Mouse (Mus musculus): ENCODE results near the gene Vamp2. TPM values are rescaled to one million over a fixed set of nuclear protein-coding genes. Genes with fewer than 3 reads are reported as not detected.
A peak's percentile ranks its signal among the peaks of the same experiment; 100 is the strongest.

Gene Vamp2
- polyA plus RNA-seq, 1 experiment from 2014 or later, result 123 TPM

- no peak for ATAC-seq (ENCODE audit: low FRiP score, low read depth)
- Histone ChIP-seq H3K9ac (replicated peaks) (no peak overlapping the region), H3K9me3 (no peaks in the 10 kb centered on the region), H3K4me3 (no peak overlapping the region), H3K27ac (replicated peaks) (no peak overlapping the region), H3K27me3 (no peaks in the 10 kb centered on the region), H3K4me1 (peaks cover 29% of the 10 kb centered on the region), H3K4me2 (replicated peaks) (no peak overlapping the region), H3K36me3 (no peaks in the 10 kb centered on the region)
- WGBS, result 48% methylated on average over 9 of the region's 9 CpGs
Observed at GRCm38 (mm10) chr11:69075764-69076479, 12.4 kb upstream of the Vamp2 start.

- ATAC-seq (ENCODE audit: low FRiP score, low read depth), result no peak
- H3K27ac ChIP-seq (replicated peaks), result no peak overlapping the region
- H3K36me3 ChIP-seq, result no peaks in the 10 kb centered on the region
- 73% methylated on average over 5 of the region's 5 CpGs for WGBS
- H3K4me1 ChIP-seq, result peaks cover 23% of the 10 kb centered on the region
- no peak overlapping the region for H3K4me3 ChIP-seq
- no peak overlapping the region for H3K9ac ChIP-seq (replicated peaks)
- H3K9me3 ChIP-seq, result no peaks in the 10 kb centered on the region
- no peaks in the 10 kb centered on the region for H3K27me3 ChIP-seq
- H3K4me2 ChIP-seq (replicated peaks), result no peak overlapping the region
Observed at GRCm38 (mm10) chr11:69076572-69076971, 11.7 kb upstream of the Vamp2 start.

- no peak for ATAC-seq (ENCODE audit: low FRiP score, low read depth)
- H3K4me2 ChIP-seq (replicated peaks), result no peak overlapping the region
- H3K4me3 ChIP-seq, result no peak overlapping the region
- H3K36me3 ChIP-seq, result no peaks in the 10 kb centered on the region
- WGBS, result 88% methylated on average over 9 of the region's 9 CpGs
- H3K9ac ChIP-seq (replicated peaks), result no peak overlapping the region
- H3K27ac ChIP-seq (replicated peaks), result no peak overlapping the region
- H3K4me1 ChIP-seq, result peaks cover 15% of the 10 kb centered on the region
- no peaks in the 10 kb centered on the region for H3K9me3 ChIP-seq
- no peaks in the 10 kb centered on the region for H3K27me3 ChIP-seq
Observed at GRCm38 (mm10) chr11:69077316-69077715, 11.0 kb upstream of the Vamp2 start.

GRCm38 (mm10) chr11:69078041-69078440, 10.2 kb upstream of the Vamp2 start:
- no peak overlapping the region for H3K9ac ChIP-seq (replicated peaks)
- H3K4me2 ChIP-seq (replicated peaks), result no peak overlapping the region
- 85% methylated on average over 6 of the region's 6 CpGs for WGBS
- ATAC-seq (ENCODE audit: low FRiP score, low read depth), result no peak
- no peak overlapping the region for H3K4me3 ChIP-seq
- no peak overlapping the region for H3K27ac ChIP-seq (replicated peaks)
- H3K36me3 ChIP-seq, result no peaks in the 10 kb centered on the region
- H3K4me1 ChIP-seq, result peaks cover 12% of the 10 kb centered on the region
- no peaks in the 10 kb centered on the region for H3K9me3 ChIP-seq
- H3K27me3 ChIP-seq, result no peaks in the 10 kb centered on the region

- Histone ChIP-seq H3K4me2 (replicated peaks) (no peak overlapping the region), H3K27me3 (no peaks in the 10 kb centered on the region)
Observed at GRCm38 (mm10) chr11:69078805-69079438, 9.4 kb upstream of the Vamp2 start.

GRCm38 (mm10) chr11:69080102-69080854, 8.0 kb upstream of the Vamp2 start:
- Histone ChIP-seq H3K4me2 (replicated peaks) (no peak overlapping the region), H3K4me3 (no peak overlapping the region), H3K27me3 (no peaks in the 10 kb centered on the region), H3K4me1 (no peaks in the 10 kb centered on the region), H3K36me3 (no peaks in the 10 kb centered on the region), H3K9me3 (no peaks in the 10 kb centered on the region), H3K27ac (replicated peaks) (no peak overlapping the region), H3K9ac (replicated peaks) (no peak overlapping the region)
- ATAC-seq (ENCODE audit: low FRiP score, low read depth), result no peak
- WGBS, result 89% methylated on average over 15 of the region's 15 CpGs

More at GRCm38 (mm10) chr11:69078805-69079438, 9.4 kb upstream of the Vamp2 start:
- H3K9ac ChIP-seq (replicated peaks), result no peak overlapping the region
- no peak for ATAC-seq (ENCODE audit: low FRiP score, low read depth)
- 91% methylated on average over 5 of the region's 5 CpGs for WGBS
- H3K9me3 ChIP-seq, result no peaks in the 10 kb centered on the region
- H3K4me1 ChIP-seq, result peaks cover 6% of the 10 kb centered on the region
- H3K27ac ChIP-seq (replicated peaks), result no peak overlapping the region
- no peak overlapping the region for H3K4me3 ChIP-seq
- no peaks in the 10 kb centered on the region for H3K36me3 ChIP-seq

- no peak overlapping the region for H3K4me3 ChIP-seq
- no peak for ATAC-seq (ENCODE audit: low FRiP score, low read depth)
- no peak overlapping the region for H3K9ac ChIP-seq (replicated peaks)
- no peak overlapping the region for H3K27ac ChIP-seq (replicated peaks)
- 85% methylated on average over 8 of the region's 8 CpGs for WGBS
- H3K4me1 ChIP-seq, result no peaks in the 10 kb centered on the region
- H3K27me3 ChIP-seq, result no peaks in the 10 kb centered on the region
- H3K36me3 ChIP-seq, result no peaks in the 10 kb centered on the region
- H3K4me2 ChIP-seq (replicated peaks), result no peak overlapping the region
- no peaks in the 10 kb centered on the region for H3K9me3 ChIP-seq
Observed at GRCm38 (mm10) chr11:69080855-69081222, 7.5 kb upstream of the Vamp2 start.

GRCm38 (mm10) chr11:69081613-69082012, 6.7 kb upstream of the Vamp2 start:
- H3K4me3 ChIP-seq, result no peak overlapping the region
- ATAC-seq (ENCODE audit: low FRiP score, low read depth), result no peak
- no peak overlapping the region for H3K4me2 ChIP-seq (replicated peaks)
- no peak overlapping the region for H3K27ac ChIP-seq (replicated peaks)
- H3K9me3 ChIP-seq, result no peaks in the 10 kb centered on the region
- H3K27me3 ChIP-seq, result no peaks in the 10 kb centered on the region
- no peaks in the 10 kb centered on the region for H3K36me3 ChIP-seq
- no peak overlapping the region for H3K9ac ChIP-seq (replicated peaks)
- WGBS, result 84% methylated on average over 7 of the region's 7 CpGs
- no peaks in the 10 kb centered on the region for H3K4me1 ChIP-seq

GRCm38 (mm10) chr11:69085608-69086007, 2.7 kb upstream of the Vamp2 start:
- ATAC-seq (ENCODE audit: low FRiP score, low read depth), result no peak
- Histone ChIP-seq H3K9me3 (no peaks in the 10 kb centered on the region), H3K27me3 (no peaks in the 10 kb centered on the region), H3K9ac (replicated peaks) (no peak overlapping the region), H3K4me2 (replicated peaks) (no peak overlapping the region), H3K4me1 (peaks cover 22% of the 10 kb centered on the region), H3K36me3 (peaks cover 11% of the 10 kb centered on the region; the same call in 1 of the 2 replicates), H3K4me3 (no peak overlapping the region), H3K27ac (replicated peaks) (no peak overlapping the region)
- 61% methylated on average over 6 of the region's 6 CpGs for WGBS

- no peak for ATAC-seq (ENCODE audit: low FRiP score, low read depth)
- Histone ChIP-seq H3K27ac (replicated peaks) (no peak overlapping the region), H3K36me3 (peaks cover 17% of the 10 kb centered on the region), H3K9me3 (no peaks in the 10 kb centered on the region), H3K4me3 (no peak overlapping the region), H3K27me3 (no peaks in the 10 kb centered on the region), H3K4me1 (peaks cover 29% of the 10 kb centered on the region), H3K9ac (replicated peaks) (no peak overlapping the region), H3K4me2 (replicated peaks) (no peak overlapping the region)
- WGBS, result 75% methylated on average over 6 of the region's 6 CpGs
Observed at GRCm38 (mm10) chr11:69086390-69086789, 1.9 kb upstream of the Vamp2 start.

GRCm38 (mm10) chr11:69087082-69087481, 1.2 kb upstream of the Vamp2 start:
- Histone ChIP-seq H3K27me3 (no peaks in the 10 kb centered on the region), H3K4me1 (peaks cover 33% of the 10 kb centered on the region), H3K9ac (replicated peaks) (peak overlapping the region; percentile 16; the same call in 1 of the 2 replicates), H3K27ac (replicated peaks) (0 out of 2 replicates have a peak overlapping the region, but pooled peaks have one; percentile 35), H3K4me3 (no peak overlapping the region), H3K9me3 (no peaks in the 10 kb centered on the region), H3K4me2 (replicated peaks) (no peak overlapping the region), H3K36me3 (peaks cover 23% of the 10 kb centered on the region)
- ATAC-seq (ENCODE audit: low FRiP score, low read depth), result no peak
- WGBS, result 39% methylated on average over 4 of the region's 4 CpGs

- Histone ChIP-seq H3K9me3 (no peaks in the 10 kb centered on the region), H3K4me2 (replicated peaks) (peak overlapping the region; percentile 83), H3K9ac (replicated peaks) (no peak overlapping the region; the same call in 1 of the 2 replicates), H3K27ac (replicated peaks) (0 out of 2 replicates have a peak overlapping the region, but pooled peaks have one; percentile 35), H3K36me3 (peaks cover 26% of the 10 kb centered on the region), H3K4me1 (peaks cover 34% of the 10 kb centered on the region), H3K27me3 (no peaks in the 10 kb centered on the region), H3K4me3 (peak overlapping the region; percentile 99; the same call in 1 of the 2 replicates)
- WGBS, result 73% methylated on average over 2 of the region's 2 CpGs
- no peak for ATAC-seq (ENCODE audit: low FRiP score, low read depth)
Observed at GRCm38 (mm10) chr11:69087597-69087996, 693 bp upstream of the Vamp2 start.
